Mouse (Mus musculus) heart, embryonic 14.5 days (tissue): ENCODE data around the gene Cyth4. TPM values are rescaled to one million over a fixed set of nuclear protein-coding genes. Genes with fewer than 3 reads are reported as not detected.

ENCODE experiments used
- ATAC-seq: fragments of 200-750 bp; cut with Nextera tagmentation; 2 replicates; pipeline ENCODE4 v1.8.0; 2017; ENCODE audit warnings: low read depth, moderate TSS enrichment; ENCODE audit not compliant: insufficient number of reproducible peaks, insufficient read depth, low FRiP score
- H3K27ac ChIP-seq, 2 experiments: fragments of 200-500 bp in 1 of 2; fragments of 300-500 bp in 1 of 2; sonication (generic) in 1 of 2; replicated peaks in 1 of 2; 2 replicates each; pipeline ENCODE4 v1.5.1; 2012 to 2014; ENCODE audit warnings: low read depth in 2 of 2, low read length in 2 of 2, control low read depth in 1 of 2, mild to moderate bottlenecking in 1 of 2, mixed read lengths in 1 of 2; ENCODE audit not compliant: control insufficient read depth in 1 of 2, insufficient read depth in 1 of 2
- H3K27me3 ChIP-seq: fragments of 300-500 bp; sonication (generic); 2 replicates; pipeline ENCODE4 v1.6.1; 2014; ENCODE audit warnings: mild to moderate bottlenecking, low read length, control low read depth; ENCODE audit not compliant: control insufficient read depth, insufficient read depth
- H3K36me3 ChIP-seq: fragments of 300-500 bp; sonication (generic); 2 replicates; pipeline ENCODE4 v1.6.1; 2014; ENCODE audit warnings: mild to moderate bottlenecking, control low read depth, low read length, mixed read lengths; ENCODE audit not compliant: control insufficient read depth, insufficient read depth
- H3K4me1 ChIP-seq, 2 experiments: fragments of 200-500 bp in 1 of 2; fragments of 300-500 bp in 1 of 2; sonication (generic) in 1 of 2; 2 replicates each; pipeline ENCODE4 v1.6.1; 2012 to 2014; ENCODE audit warnings: low read length in 2 of 2, control low read depth in 1 of 2, mixed read lengths in 1 of 2; ENCODE audit not compliant: control insufficient read depth in 2 of 2, insufficient read depth in 2 of 2
- H3K4me2 ChIP-seq: fragments of 300-500 bp; sonication (generic); 2 replicates; pipeline ENCODE4 v1.6.1; 2014; ENCODE audit warnings: mild to moderate bottlenecking, low read length
- H3K4me3 ChIP-seq, 2 experiments: fragments of 200-500 bp in 1 of 2; fragments of 300-500 bp in 1 of 2; sonication (generic) in 1 of 2; 2 replicates each; pipeline ENCODE4 v1.5.1; 2012 to 2014; ENCODE audit warnings: low read length in 2 of 2, mild to moderate bottlenecking in 2 of 2, control low read depth in 1 of 2, low read depth in 1 of 2, moderate library complexity in 1 of 2; ENCODE audit not compliant: control insufficient read depth in 1 of 2, insufficient read depth in 1 of 2
- H3K9ac ChIP-seq: fragments of 300-500 bp; sonication (generic); 2 replicates; pipeline ENCODE4 v1.6.1; 2014; ENCODE audit warnings: mild to moderate bottlenecking, low read length
- H3K9me3 ChIP-seq: fragments of 300-500 bp; sonication (generic); 2 replicates; pipeline ENCODE4 v1.6.1; 2016; ENCODE audit warnings: low read length, control low read depth; ENCODE audit not compliant: control insufficient read depth
- WGBS: fragments of 180-500 bp; shearing (Covaris S2); extraction: QIAGEN DNeasy Blood & Tissue Kit; methylation state at CpG from one replicate; pipeline ENCODE4 v1.1.7; 2014; 5-methylcytosine and 5-hydroxymethylcytosine counted together
- polyA plus RNA-seq: library from polyadenylated mRNA; unstranded; fragments of >200 nt; fragmentation: Nextera tagmentation; extraction: Ambion mirVana; gene quantifications from 2 replicates; pipeline ENCODE4 v1.2.1, GENCODE M21; 2014

Gene Cyth4
- polyA plus RNA-seq, 1 experiment from 2014 or later: 2.4 TPM

- H3K27me3 ChIP-seq: peaks cover 16% of the 10 kb centered on the region
- no peaks in the 10 kb centered on the region; the same call in 1 of the 2 replicates for H3K9me3 ChIP-seq
- no peak overlapping the region for H3K9ac ChIP-seq
- H3K27ac ChIP-seq: peak overlapping the region; percentile 5 to 44; a peak in 2 of 4 replicates
- ATAC-seq: peak; percentile 63
- WGBS: 38% methylated on average over 13 of the region's 13 CpGs
- H3K36me3 ChIP-seq: no peaks in the 10 kb centered on the region
- H3K4me3 ChIP-seq: no peak overlapping the region
- H3K4me2 ChIP-seq: no peak overlapping the region; the same call in 1 of the 2 replicates
- peaks cover 0 to 6% of the 10 kb centered on the region in 2 experiments; a peak in 2 of 4 replicates for H3K4me1 ChIP-seq
Observed at GRCm38 (mm10) chr15:78624431-78624950, 27.6 kb downstream of the Cyth4 start.

- H3K36me3 ChIP-seq: no peaks in the 10 kb centered on the region
- no peak for ATAC-seq
- 70% methylated on average over 3 of the region's 3 CpGs for WGBS
- H3K4me3 ChIP-seq: no peak overlapping the region
- no peaks in the 10 kb centered on the region; the same call in 1 of the 2 replicates for H3K9me3 ChIP-seq
- H3K27me3 ChIP-seq: peaks cover 13% of the 10 kb centered on the region
- no peak overlapping the region for H3K9ac ChIP-seq
- H3K4me1 ChIP-seq: peaks cover 0 to 6% of the 10 kb centered on the region in 2 experiments; a peak in 2 of 4 replicates
- no peak overlapping the region for H3K4me2 ChIP-seq
- H3K27ac ChIP-seq: peak overlapping the region in 1 of 2 experiments; percentile 44; a peak in 2 of 4 replicates
Observed at GRCm38 (mm10) chr15:78624961-78625360, 28.1 kb downstream of the Cyth4 start.

GRCm38 (mm10) chr15:78626285-78626684, 29.4 kb downstream of the Cyth4 start:
- WGBS: 81% methylated on average over 13 of the region's 13 CpGs
- ATAC-seq: no peak
- H3K4me3 ChIP-seq: no peak overlapping the region
- no peak overlapping the region for H3K4me2 ChIP-seq
- H3K27ac ChIP-seq: no peak overlapping the region
- H3K36me3 ChIP-seq: no peaks in the 10 kb centered on the region
- no peaks in the 10 kb centered on the region; the same call in 1 of the 2 replicates for H3K9me3 ChIP-seq
- H3K27me3 ChIP-seq: peaks cover 9% of the 10 kb centered on the region
- no peak overlapping the region for H3K9ac ChIP-seq
- peaks cover 0 to 6% of the 10 kb centered on the region in 2 experiments; a peak in 2 of 4 replicates for H3K4me1 ChIP-seq

GRCm38 (mm10) chr15:78632387-78632786, 35.5 kb downstream of the Cyth4 start:
- H3K4me2 ChIP-seq: no peak overlapping the region
- no peaks in the 10 kb centered on the region for H3K4me1 ChIP-seq
- ATAC-seq: no peak
- H3K27me3 ChIP-seq: 0 out of 2 replicates have a peak, but pooled peaks cover 8% of the 10 kb centered on the region
- no peak overlapping the region for H3K9ac ChIP-seq
- H3K27ac ChIP-seq: no peak overlapping the region
- WGBS: 54% methylated on average over 2 of the region's 2 CpGs
- no peaks in the 10 kb centered on the region for H3K36me3 ChIP-seq
- H3K9me3 ChIP-seq: no peaks in the 10 kb centered on the region; the same call in 1 of the 2 replicates
- H3K4me3 ChIP-seq: no peak overlapping the region

- Histone ChIP-seq H3K4me1 (no peaks in the 10 kb centered on the region), H3K9me3 (no peaks in the 10 kb centered on the region), H3K4me2 (no peak overlapping the region), H3K27ac (no peak overlapping the region), H3K36me3 (no peaks in the 10 kb centered on the region), H3K4me3 (no peak overlapping the region), H3K27me3 (peaks cover 13% of the 10 kb centered on the region; the same call in 1 of the 2 replicates), H3K9ac (no peak overlapping the region)
- WGBS: 61% methylated on average over 5 of the region's 5 CpGs
- no peak for ATAC-seq
Observed at GRCm38 (mm10) chr15:78633413-78633812, 36.6 kb downstream of the Cyth4 start.

- no peak overlapping the region for H3K4me3 ChIP-seq
- 33% methylated on average over 10 of the region's 10 CpGs for WGBS
- no peak for ATAC-seq
- no peaks in the 10 kb centered on the region for H3K36me3 ChIP-seq
- H3K27me3 ChIP-seq: peaks cover 13% of the 10 kb centered on the region; the same call in 1 of the 2 replicates
- no peaks in the 10 kb centered on the region for H3K4me1 ChIP-seq
- no peak overlapping the region for H3K27ac ChIP-seq
- H3K9me3 ChIP-seq: no peaks in the 10 kb centered on the region
- H3K9ac ChIP-seq: no peak overlapping the region
- H3K4me2 ChIP-seq: no peak overlapping the region
Observed at GRCm38 (mm10) chr15:78634095-78634737, 37.4 kb downstream of the Cyth4 start.

GRCm38 (mm10) chr15:78635231-78635630, 38.4 kb downstream of the Cyth4 start:
- no peak overlapping the region for H3K4me3 ChIP-seq
- H3K36me3 ChIP-seq: no peaks in the 10 kb centered on the region
- H3K27ac ChIP-seq: no peak overlapping the region
- 0 out of 4 replicates have a peak, but pooled peaks cover 0 to under 1% of the 10 kb centered on the region in 2 experiments for H3K4me1 ChIP-seq
- 28% methylated on average over 7 of the region's 7 CpGs for WGBS
- H3K9me3 ChIP-seq: no peaks in the 10 kb centered on the region
- peaks cover 16% of the 10 kb centered on the region for H3K27me3 ChIP-seq
- no peak for ATAC-seq
- H3K9ac ChIP-seq: no peak overlapping the region
- no peak overlapping the region for H3K4me2 ChIP-seq
